Mouse (Mus musculus): ENCODE measurements at regions not wholly inside any gene's neighbourhood (a gene's known extent, or its start where the extent isn't known, plus 50 kb on each side); places are given as distances from the start of the nearest gene placed in this dataset.

DNA sequence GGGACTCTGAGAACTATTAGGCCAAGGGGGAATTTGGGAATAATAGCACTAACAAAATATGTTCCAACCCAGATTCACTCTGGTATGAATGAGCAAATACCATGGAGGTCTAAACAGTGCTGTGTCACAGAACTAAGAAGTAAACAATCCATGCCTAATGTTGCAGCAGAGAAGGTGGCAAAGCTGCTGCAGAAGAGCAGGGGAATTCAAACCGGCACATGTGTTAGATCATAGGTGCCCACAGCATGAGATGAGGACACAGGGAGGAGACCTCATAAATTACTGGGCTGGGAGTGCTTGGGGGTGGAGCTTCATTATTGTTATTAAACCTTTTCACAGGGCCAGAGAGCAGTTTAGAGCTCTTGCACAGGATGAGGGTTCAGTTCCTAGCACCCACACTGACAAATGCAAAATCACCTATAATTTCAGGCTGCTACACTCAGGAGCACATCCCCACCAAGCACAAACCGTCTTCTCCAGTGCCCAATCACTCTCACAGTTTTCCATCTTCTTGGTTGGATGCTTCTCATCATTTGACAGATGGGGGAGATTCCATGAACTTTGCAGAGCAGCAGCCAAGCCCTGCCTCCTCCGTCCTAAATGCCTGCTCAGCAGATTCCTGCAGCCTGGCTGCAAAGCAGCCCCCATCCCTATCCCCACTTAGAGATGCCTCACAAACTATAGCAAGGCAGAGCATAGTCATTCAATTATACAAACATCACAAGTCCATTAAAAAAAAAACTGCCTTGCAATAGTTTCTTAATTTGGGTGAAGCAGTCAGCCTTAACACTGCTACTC, 79.0 kb upstream of the Rarb start:
- peak; percentile 8 to 27 for DNase-seq

DNA sequence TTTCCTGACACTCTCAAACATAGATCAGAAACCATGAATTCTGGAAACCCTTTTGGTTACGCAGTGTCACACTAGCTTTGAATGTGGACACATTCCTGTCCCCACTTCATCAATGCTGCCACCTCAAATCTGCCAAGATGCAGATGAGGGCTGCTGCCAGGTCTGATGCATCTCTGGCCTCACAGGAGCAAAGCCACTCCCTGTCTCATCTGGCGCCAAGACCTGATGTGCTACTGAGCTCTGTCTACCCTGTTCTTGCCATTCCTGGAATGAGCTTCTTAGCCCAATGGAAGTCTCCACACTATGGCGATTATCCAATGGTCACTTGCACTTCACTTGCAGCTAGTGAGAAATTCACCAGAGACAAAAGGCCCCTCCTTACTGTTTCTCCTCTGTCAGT, 78.0 kb upstream of the Rarb start:
- peak; percentile 25 to 32 for DNase-seq

DNA sequence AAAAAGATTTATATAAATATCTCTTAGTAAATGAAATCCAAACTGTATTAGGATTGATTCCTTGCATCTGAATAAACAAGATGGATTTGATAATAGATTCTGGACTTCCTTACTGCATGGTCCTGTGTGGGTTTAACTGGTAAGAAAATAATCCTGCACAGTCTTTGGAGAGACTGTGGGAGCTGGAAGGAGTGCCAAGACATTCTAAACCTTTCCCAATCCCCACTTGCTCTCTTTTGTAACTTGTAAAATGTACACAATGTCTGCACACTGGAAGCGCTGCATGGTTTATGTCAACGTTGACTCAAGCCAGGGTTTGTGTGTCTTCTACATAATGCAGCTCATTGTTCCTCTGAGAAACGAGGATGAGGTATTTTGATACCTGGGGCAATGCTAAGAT, 62.3 kb upstream of the Rarb start:
- no peak for DNase-seq

DNA sequence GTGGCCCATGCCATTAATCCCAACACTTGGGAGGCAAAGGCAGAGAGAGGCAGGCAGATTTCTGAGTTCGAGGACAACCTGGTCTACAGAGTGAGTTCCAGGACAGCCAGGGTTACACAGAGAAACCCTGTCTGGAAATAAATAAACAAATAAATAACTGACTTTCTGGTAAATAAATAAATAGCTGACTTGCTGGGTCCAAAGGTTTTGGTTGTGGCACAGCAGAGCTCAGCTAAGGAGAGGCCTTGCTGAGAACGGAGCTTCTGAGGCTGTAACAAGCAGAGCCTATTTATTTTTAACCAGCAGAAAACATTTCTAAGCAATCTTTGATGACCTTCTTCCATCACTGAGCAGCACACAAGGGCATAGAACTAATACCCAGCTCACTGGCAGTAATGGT, 50.3 kb upstream of the Rarb start:
- DNase-seq: no peak

All from cerebellum, postnatal 10 days (tissue).